Mouse (Mus musculus): ENCODE data around the gene Cyyr1.
A peak's percentile ranks its signal among the peaks of the same experiment; 100 is the strongest.
"Not testable (repeated sequence)": the region's sequence is repeated elsewhere in the genome, so short reads cannot be mapped to it uniquely, and the experiment has no call there.

Gene Cyyr1

DNA sequence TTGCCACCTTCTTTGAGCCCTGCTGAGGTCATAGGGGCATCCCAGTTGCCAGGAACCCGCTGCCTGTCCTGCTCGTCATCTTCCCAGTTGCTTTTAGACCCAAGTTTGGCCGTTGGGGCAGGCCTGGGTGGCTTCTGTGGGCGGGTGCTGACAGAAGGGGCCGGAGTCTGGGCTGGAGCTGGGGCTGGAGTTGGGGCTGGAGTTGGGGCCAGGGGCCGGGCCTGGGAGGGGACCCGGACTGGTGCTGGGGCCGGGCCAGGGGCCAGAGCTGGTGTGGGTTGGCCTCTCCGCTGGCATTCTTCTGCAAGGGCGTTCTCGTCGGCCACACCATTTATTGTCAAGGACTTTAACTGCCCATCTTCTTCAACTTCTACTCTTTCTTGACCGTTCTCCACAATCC, at the start of gene Cyyr1:
Gene Cyyr1, minus strand, starts transcription at position 101 of the 400 bp plus-strand sequence.
- H3K36me3 ChIP-seq (ENCODE audit: control insufficient read depth, insufficient read depth, low read length, poor library complexity, severe bottlenecking); H3K27me3 ChIP-seq (ENCODE audit: control insufficient read depth, insufficient read depth, low read length, poor library complexity, severe bottlenecking); DNase-seq (ENCODE audit: low read depth, low spot score): not testable (repeated sequence)

- H3K36me3 ChIP-seq (ENCODE audit: control insufficient read depth, insufficient read depth, low read length, poor library complexity, severe bottlenecking): no peaks in the 10 kb centered on the region
- DNase-seq (ENCODE audit: low read depth, low spot score): no peak
- no peaks in the 10 kb centered on the region for H3K27me3 ChIP-seq (ENCODE audit: control insufficient read depth, insufficient read depth, low read length, poor library complexity, severe bottlenecking)
These were observed 35.6 kb upstream of the Cyyr1 start for GRCm38 (mm10) chr16:85588844-85589243.

DNA sequence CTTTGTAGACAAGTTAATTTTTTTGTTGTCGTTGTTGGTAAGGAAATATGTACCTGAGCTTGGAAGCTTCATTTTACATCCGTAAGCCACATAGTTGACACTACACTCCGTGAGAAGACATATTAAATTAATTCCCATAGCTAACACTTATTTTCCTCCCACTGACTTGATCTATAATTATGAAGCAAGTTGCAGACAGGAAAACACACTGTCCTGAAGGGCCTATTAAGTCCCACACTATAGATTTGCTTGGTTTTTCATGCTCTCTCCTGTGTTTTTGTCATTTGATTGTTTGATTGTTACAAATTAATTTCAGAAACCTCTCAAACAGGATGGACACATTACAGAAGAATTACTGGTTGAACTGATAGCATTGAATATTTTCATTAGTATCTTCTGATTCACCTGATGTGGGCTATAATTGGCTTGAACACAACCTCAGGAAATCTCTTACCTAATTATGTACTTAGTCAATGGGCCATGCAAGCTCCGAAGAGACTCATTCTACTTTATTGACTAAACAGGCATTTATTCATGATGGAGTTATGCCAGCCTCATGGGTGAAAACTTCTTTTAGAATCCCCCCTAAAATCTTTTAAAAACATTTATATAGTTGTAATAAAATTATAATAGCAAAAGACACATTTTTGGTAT, 34.5 kb upstream of the Cyyr1 start:
- H3K27me3 ChIP-seq (ENCODE audit: control insufficient read depth, insufficient read depth, low read length, poor library complexity, severe bottlenecking): no peaks in the 10 kb centered on the region
- no peak for DNase-seq (ENCODE audit: low read depth, low spot score)

GRCm38 (mm10) chr16:85566474-85566873, 13.3 kb upstream of the Cyyr1 start:
- Histone ChIP-seq H3K27me3 (ENCODE audit: control insufficient read depth, insufficient read depth, low read length, poor library complexity, severe bottlenecking) (no peaks in the 10 kb centered on the region), H3K36me3 (ENCODE audit: control insufficient read depth, insufficient read depth, low read length, poor library complexity, severe bottlenecking) (no peaks in the 10 kb centered on the region)
- peak; percentile 61 for DNase-seq (ENCODE audit: low read depth, low spot score)

More for the DNA sequence above, 34.5 kb upstream of the Cyyr1 start:
- no peaks in the 10 kb centered on the region for H3K36me3 ChIP-seq (ENCODE audit: control insufficient read depth, insufficient read depth, low read length, poor library complexity, severe bottlenecking)

DNA sequence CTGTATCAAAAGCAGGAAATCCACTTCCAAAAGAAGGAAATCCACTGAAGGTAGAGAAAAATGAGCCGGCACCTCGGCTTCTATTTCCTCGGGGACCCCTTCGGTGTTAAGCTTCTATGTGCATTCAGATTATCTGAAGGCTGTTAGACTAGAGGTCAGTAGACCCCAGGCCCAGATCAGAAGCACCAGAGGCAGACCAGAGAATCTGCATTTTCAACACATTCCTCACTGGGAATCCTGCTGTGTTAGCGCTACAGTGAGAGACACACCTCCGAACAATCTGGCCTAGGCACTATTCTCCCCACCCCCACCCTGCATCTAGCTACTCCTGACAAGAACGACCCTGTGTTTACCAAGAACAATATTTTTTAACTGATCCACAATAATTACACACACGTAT, 641 bp upstream of the Cyyr1 start:
- DNase-seq (ENCODE audit: low read depth, low spot score): no peak
- Histone ChIP-seq H3K36me3 (ENCODE audit: control insufficient read depth, insufficient read depth, low read length, poor library complexity, severe bottlenecking) (no peaks in the 10 kb centered on the region), H3K27me3 (ENCODE audit: control insufficient read depth, insufficient read depth, low read length, poor library complexity, severe bottlenecking) (no peaks in the 10 kb centered on the region)

- DNase-seq (ENCODE audit: low read depth, low spot score); H3K36me3 ChIP-seq (ENCODE audit: control insufficient read depth, insufficient read depth, low read length, poor library complexity, severe bottlenecking); H3K27me3 ChIP-seq (ENCODE audit: control insufficient read depth, insufficient read depth, low read length, poor library complexity, severe bottlenecking): not testable (repeated sequence)
These were observed 1.2 kb downstream of the Cyyr1 start for GRCm38 (mm10) chr16:85551976-85552375.

- H3K27me3 ChIP-seq (ENCODE audit: control insufficient read depth, insufficient read depth, low read length, poor library complexity, severe bottlenecking): no peaks in the 10 kb centered on the region
- no peak for DNase-seq (ENCODE audit: low read depth, low spot score)
- H3K36me3 ChIP-seq (ENCODE audit: control insufficient read depth, insufficient read depth, low read length, poor library complexity, severe bottlenecking): no peaks in the 10 kb centered on the region
These were observed 3.1 kb downstream of the Cyyr1 start for GRCm38 (mm10) chr16:85549971-85550567.

DNA sequence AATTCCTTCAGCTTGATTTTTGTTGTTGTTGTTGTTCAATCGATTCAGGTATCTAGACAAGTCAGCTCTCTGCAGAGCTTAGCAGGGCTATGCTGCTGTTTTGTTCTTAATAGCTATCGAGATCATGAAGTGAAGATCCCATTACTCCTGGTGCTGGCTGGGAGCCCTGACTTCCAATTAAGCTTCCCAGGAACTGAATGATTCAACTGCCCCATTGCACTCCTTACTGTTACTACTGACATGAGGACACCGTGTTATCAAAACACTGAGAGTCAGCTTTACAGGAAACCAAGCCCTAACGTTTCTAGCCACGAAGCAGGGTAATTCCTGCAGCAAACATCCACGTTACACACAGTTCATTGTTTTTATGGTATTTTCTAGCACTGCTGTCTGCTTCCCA, 6.7 kb downstream of the Cyyr1 start:
- no peaks in the 10 kb centered on the region for H3K27me3 ChIP-seq (ENCODE audit: control insufficient read depth, insufficient read depth, low read length, poor library complexity, severe bottlenecking)
- DNase-seq (ENCODE audit: low read depth, low spot score): no peak
- H3K36me3 ChIP-seq (ENCODE audit: control insufficient read depth, insufficient read depth, low read length, poor library complexity, severe bottlenecking): no peaks in the 10 kb centered on the region

DNA sequence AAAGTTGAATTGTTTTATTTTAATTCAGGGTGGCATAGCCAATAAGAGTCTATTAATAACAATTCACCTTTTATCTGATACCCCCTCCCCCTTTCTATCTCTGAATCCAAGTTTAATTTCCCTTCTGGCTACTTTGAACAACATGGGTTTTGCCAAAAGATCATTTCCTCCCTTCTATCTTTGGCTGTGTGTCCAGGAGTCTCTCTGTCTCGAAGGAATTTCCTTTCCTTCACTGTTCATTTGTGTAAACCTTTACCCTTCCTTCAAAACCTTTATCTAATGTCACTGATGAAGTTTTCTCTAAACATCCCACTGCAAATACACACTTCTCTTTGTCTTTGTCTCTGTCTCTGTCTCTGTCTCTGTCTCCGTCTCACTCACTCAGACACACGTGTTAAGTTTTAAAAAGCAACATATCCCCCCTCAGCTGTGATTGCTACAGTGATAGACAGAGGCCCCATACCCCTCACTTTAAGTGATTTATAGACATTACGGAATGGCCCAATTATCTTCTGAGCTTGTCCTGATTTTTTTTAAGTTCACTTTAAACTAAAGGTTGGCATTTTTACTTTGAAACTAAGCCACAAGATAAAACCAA, 11.4 kb downstream of the Cyyr1 start:
- Histone ChIP-seq H3K36me3 (ENCODE audit: control insufficient read depth, insufficient read depth, low read length, poor library complexity, severe bottlenecking) (no peaks in the 10 kb centered on the region), H3K27me3 (ENCODE audit: control insufficient read depth, insufficient read depth, low read length, poor library complexity, severe bottlenecking) (no peaks in the 10 kb centered on the region)
- DNase-seq (ENCODE audit: low read depth, low spot score): no peak

DNA sequence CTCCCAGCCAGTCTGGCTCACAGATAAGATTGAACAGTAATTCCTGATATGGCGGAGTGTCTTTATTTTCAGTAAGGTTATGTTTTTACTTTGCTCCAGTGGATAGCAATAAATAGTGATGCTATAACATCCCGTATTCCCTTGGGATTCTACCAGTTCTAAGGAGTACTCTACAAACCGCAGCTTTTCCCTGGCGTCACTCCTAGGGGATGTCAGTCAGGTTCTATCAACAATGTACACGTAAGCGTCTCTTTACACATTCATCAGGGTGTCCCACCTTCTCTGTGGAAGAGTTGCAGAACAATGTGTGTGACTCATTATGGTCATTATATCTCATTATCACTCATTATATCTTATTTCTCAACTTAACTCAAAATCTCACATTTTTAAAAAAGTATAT, 12.2 kb downstream of the Cyyr1 start:
- Histone ChIP-seq H3K27me3 (ENCODE audit: control insufficient read depth, insufficient read depth, low read length, poor library complexity, severe bottlenecking) (no peaks in the 10 kb centered on the region), H3K36me3 (ENCODE audit: control insufficient read depth, insufficient read depth, low read length, poor library complexity, severe bottlenecking) (no peaks in the 10 kb centered on the region)
- DNase-seq (ENCODE audit: low read depth, low spot score): no peak

DNA sequence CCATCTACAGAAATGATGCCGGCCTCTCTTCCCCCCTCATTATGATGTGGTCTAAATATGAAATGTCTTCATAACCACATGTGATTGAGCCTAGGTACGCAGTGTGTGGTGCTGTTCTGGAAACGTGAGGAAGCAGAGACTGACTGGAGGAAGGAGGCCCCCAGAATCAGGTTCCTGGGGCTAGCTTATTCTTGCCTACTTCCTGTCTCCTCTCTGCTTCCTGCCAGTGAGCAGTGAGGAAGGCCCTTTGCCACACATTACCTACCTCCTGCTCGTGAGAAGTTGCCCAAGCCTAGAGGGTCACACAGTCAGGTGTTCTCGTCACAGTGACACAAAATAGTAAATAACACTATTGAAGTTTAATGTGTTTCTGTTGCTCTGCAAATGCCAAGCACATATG, 14.8 kb downstream of the Cyyr1 start:
- peak; percentile 34 for DNase-seq (ENCODE audit: low read depth, low spot score)
- Histone ChIP-seq H3K36me3 (ENCODE audit: control insufficient read depth, insufficient read depth, low read length, poor library complexity, severe bottlenecking) (no peaks in the 10 kb centered on the region), H3K27me3 (ENCODE audit: control insufficient read depth, insufficient read depth, low read length, poor library complexity, severe bottlenecking) (no peaks in the 10 kb centered on the region)

- DNase-seq (ENCODE audit: low read depth, low spot score): no peak
- Histone ChIP-seq H3K27me3 (ENCODE audit: control insufficient read depth, insufficient read depth, low read length, poor library complexity, severe bottlenecking) (no peaks in the 10 kb centered on the region), H3K36me3 (ENCODE audit: control insufficient read depth, insufficient read depth, low read length, poor library complexity, severe bottlenecking) (no peaks in the 10 kb centered on the region)
These were observed 17.1 kb downstream of the Cyyr1 start for GRCm38 (mm10) chr16:85536075-85536474.

DNA sequence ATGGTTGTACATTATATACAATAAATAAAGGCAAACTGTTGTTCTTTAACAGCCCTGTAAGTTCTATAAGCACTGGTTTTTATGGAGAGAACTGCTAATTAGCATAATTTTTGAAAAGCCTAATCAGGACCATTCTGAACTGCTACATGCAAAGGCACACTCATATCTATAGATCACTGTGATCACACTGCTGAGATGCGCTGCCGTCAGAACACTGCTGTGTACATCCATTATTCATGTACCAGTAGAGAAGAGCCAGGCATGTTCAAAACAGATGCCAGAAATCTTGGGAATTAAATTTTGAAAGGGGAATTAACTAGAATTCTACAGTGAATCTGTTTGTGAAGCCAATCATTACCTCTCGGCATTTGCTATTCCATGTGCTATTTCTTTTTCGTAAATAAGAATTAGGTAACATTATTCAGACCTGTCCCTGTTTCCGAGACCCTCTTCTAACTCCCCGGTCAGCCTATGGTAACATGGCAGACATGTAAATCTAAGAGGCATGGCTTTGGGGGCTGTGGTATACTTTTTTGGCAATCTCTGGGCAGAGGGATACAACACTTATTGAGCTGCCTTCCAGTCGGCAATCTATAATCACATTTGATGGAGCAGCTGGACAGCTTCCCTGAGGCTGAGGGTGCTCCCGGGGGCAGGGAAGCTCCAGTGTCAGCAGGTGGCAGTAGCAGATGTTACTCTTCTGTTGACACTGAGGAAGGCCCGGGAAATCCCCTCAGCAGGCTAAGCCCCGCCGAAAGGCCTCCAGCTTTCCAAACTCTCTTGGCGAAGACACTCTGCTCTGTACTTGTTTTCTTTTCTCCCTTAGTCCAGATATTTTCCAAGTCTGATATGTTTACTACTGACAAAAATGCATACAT, 25.2 kb downstream of the Cyyr1 start:
- Histone ChIP-seq H3K36me3 (ENCODE audit: control insufficient read depth, insufficient read depth, low read length, poor library complexity, severe bottlenecking) (no peaks in the 10 kb centered on the region), H3K27me3 (ENCODE audit: control insufficient read depth, insufficient read depth, low read length, poor library complexity, severe bottlenecking) (no peaks in the 10 kb centered on the region)
- DNase-seq (ENCODE audit: low read depth, low spot score): no peak

DNA sequence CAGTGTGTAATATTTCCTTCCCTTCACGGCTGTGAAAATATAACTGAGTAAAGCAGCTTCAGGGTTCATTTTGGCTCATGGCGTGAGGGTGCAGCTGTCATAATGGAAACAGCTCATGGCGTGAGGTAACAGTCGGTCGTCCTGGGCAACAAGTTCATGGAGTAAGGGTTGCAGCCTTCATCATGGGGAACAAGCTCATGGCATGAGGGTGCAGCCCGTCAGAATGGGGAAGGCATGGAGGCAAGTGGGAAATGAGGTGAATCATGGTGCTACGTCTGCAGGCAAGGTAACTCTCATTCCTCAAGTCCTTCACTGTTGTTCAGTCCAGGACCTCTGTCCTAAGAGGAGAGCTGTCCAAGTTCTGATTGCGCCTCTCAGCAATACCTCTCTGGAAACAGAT, 28.6 kb downstream of the Cyyr1 start:
- H3K36me3 ChIP-seq (ENCODE audit: control insufficient read depth, insufficient read depth, low read length, poor library complexity, severe bottlenecking): no peaks in the 10 kb centered on the region
- no peaks in the 10 kb centered on the region for H3K27me3 ChIP-seq (ENCODE audit: control insufficient read depth, insufficient read depth, low read length, poor library complexity, severe bottlenecking)
- DNase-seq (ENCODE audit: low read depth, low spot score): no peak

GRCm38 (mm10) chr16:85507264-85507663, 45.9 kb downstream of the Cyyr1 start:
- no peaks in the 10 kb centered on the region for H3K36me3 ChIP-seq (ENCODE audit: control insufficient read depth, insufficient read depth, low read length, poor library complexity, severe bottlenecking)
- H3K27me3 ChIP-seq (ENCODE audit: control insufficient read depth, insufficient read depth, low read length, poor library complexity, severe bottlenecking): no peaks in the 10 kb centered on the region
- DNase-seq (ENCODE audit: low read depth, low spot score): no peak

Data from splenic B cell, adult 2 months (primary cell).